Mouse (Mus musculus): Measurements from ENCODE around the gene Scg3. TPM values are rescaled to one million over a fixed set of nuclear protein-coding genes. Genes with fewer than 3 reads are reported as not detected.
"Not testable (repeated sequence)": the region's sequence is repeated elsewhere in the genome, so short reads cannot be mapped to it uniquely, and the experiment has no call there.

The Scg3 gene
- polyA plus RNA-seq, 1 experiment from 2014 or later: 0.65 TPM

DNA sequence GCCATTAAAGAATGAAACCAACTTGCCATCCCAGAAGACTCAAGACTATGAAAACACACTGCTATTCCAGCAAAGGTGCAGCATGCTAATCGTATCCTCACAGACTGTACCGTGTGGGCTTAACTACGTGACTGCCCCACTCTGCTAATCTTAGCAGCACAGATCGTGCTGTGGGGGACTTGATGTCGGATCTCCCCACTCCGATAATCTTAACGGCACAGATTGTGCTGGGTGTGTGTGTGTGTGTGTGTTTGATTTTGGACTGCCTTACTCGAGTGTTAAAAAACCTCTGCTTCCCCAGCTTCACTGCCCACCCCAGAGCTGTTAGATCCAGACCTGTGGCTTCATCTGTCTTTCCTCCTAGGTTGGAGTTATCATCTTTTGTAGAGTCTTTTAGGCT is 22.9 kb downstream of the Scg3 start:
- Histone ChIP-seq H3K9me3 (no peaks in the 10 kb centered on the region), H3K4me1 (no peaks in the 10 kb centered on the region), H3K4me3 (no peak overlapping the region), H3K27me3 (no peaks in the 10 kb centered on the region), H3K27ac (no peak overlapping the region), H3K9ac (no peak overlapping the region), H3K4me2 (no peak overlapping the region), H3K36me3 (no peaks in the 10 kb centered on the region)
- WGBS: 86% methylated on average over 8 of the region's 8 CpGs
- no peak for ATAC-seq (ENCODE audit: insufficient number of reproducible peaks, low FRiP score, low TSS enrichment, low read depth)

DNA sequence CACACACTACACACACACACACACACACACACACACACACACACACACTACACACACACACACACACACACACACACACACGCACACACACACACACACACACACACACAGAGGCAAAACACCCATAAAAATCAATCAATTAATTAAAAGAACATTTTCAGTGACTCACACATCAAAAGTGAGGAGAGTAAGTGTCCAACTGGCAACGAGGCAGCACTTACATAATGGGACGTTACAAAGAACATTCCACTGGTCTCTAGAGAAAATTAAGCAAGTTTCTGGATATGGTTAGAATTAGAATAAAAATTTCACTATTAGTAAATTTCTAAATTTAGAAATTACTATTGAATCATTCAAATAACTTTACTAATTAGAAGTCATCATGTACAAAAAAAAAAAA is 27.4 kb downstream of the Scg3 start:
- ATAC-seq (ENCODE audit: insufficient number of reproducible peaks, low FRiP score, low TSS enrichment, low read depth); H3K36me3 ChIP-seq; H3K9me3 ChIP-seq; H3K27ac ChIP-seq; H3K9ac ChIP-seq; H3K4me2 ChIP-seq; H3K4me1 ChIP-seq; H3K4me3 ChIP-seq; H3K27me3 ChIP-seq: not testable (repeated sequence)
- WGBS: 48% methylated on average over 3 of the region's 3 CpGs

DNA sequence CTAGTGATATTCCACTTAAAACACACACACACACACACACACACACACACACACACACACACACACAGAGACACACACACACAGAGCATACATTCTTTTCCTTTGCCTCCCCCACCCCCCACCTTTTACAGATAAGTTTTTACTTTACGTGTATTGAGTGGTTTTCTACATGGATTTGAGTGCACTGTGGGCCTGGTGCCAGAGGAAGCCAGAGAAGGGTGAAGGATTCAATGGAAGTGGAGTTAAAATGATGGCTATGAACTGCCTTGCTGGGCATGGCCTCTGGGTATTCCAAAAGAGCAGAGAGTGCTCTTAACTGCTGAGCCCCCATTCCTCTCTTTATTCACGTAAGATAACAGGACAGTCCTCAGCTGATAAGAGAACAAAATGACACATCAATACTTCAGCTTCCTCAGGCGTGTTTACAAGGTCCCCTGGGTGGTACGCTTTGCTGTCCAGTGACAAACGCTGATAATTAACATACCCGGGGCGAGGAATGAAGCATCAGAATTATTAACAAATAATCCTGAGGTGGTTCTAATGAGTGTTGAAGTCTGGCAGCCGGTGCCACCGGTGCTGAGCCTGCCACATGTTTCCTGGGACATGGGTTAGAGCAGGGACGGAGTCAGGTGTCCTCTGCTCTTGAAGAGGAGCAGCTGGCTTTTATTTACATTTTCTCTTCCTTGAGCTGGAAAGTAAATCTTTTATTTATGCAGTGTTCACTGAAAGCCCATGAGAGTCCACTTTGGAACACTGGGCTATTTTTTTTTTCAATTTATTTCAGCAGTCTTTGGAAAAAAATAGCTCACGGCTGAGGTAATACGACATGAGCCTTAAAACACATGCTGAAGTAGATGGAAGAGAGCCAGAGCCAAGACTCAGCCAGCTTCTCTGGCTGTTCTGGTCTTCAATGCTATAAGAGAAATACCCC is 29.6 kb downstream of the Scg3 start:
- no peak overlapping the region for H3K4me2 ChIP-seq
- peak; percentile 72 for ATAC-seq (ENCODE audit: insufficient number of reproducible peaks, low FRiP score, low TSS enrichment, low read depth)
- H3K9ac ChIP-seq: no peak overlapping the region
- no peaks in the 10 kb centered on the region for H3K9me3 ChIP-seq
- H3K36me3 ChIP-seq: no peaks in the 10 kb centered on the region
- peaks cover 7% of the 10 kb centered on the region for H3K4me1 ChIP-seq
- no peak overlapping the region for H3K4me3 ChIP-seq
- WGBS: 28% methylated on average over 12 of the region's 12 CpGs
- H3K27me3 ChIP-seq: no peaks in the 10 kb centered on the region
- peak overlapping the region; percentile 77 for H3K27ac ChIP-seq

- Histone ChIP-seq H3K9me3 (no peaks in the 10 kb centered on the region; the same call in 1 of the 2 replicates), H3K27me3 (no peaks in the 10 kb centered on the region), H3K9ac (no peak overlapping the region), H3K4me3 (no peak overlapping the region), H3K27ac (no peak overlapping the region), H3K4me1 (no peaks in the 10 kb centered on the region), H3K36me3 (peaks cover 3% of the 10 kb centered on the region; the same call in 1 of the 2 replicates), H3K4me2 (no peak overlapping the region)
- no peak for ATAC-seq (ENCODE audit: insufficient number of reproducible peaks, low FRiP score, low TSS enrichment, low read depth)
- WGBS: 55% methylated on average over 3 of the region's 3 CpGs
These were observed 38.5 kb downstream of the Scg3 start for GRCm38 (mm10) chr9:75645405-75645804.

DNA sequence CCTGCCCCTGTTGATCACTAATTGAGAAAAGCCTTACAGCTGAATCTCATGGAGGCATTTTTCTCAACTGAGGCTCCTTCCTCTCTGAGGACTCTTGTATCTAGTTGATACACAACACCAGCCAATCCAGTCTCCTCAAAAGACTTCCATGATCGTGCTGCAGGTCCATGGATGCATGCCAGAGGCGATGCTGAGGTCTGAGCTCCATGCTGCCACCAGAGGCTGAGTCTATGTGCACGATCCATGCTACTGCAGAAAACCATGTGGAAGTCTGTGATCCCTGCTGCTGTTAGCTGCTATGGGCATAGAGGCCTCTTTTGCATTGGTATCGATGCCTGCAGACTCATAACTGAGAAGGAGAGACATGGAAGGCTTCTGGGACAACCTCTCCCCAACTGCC is 49.6 kb downstream of the Scg3 start:
- Histone ChIP-seq H3K9ac (no peak overlapping the region), H3K4me3 (no peak overlapping the region), H3K4me1 (0 out of 2 replicates have a peak, but pooled peaks cover 8% of the 10 kb centered on the region), H3K27me3 (no peaks in the 10 kb centered on the region), H3K9me3 (no peaks in the 10 kb centered on the region), H3K4me2 (no peak overlapping the region), H3K27ac (no peak overlapping the region), H3K36me3 (0 out of 2 replicates have a peak, but pooled peaks cover 5% of the 10 kb centered on the region)
- ATAC-seq (ENCODE audit: insufficient number of reproducible peaks, low FRiP score, low TSS enrichment, low read depth): no peak
- 83% methylated on average over 4 of the region's 4 CpGs for WGBS

GRCm38 (mm10) chr9:75633603-75634002 is 50.3 kb downstream of the Scg3 start:
- 67% methylated on average over 8 of the region's 8 CpGs for WGBS
- Histone ChIP-seq H3K36me3 (0 out of 2 replicates have a peak, but pooled peaks cover 5% of the 10 kb centered on the region), H3K27me3 (no peaks in the 10 kb centered on the region), H3K4me1 (0 out of 2 replicates have a peak, but pooled peaks cover 8% of the 10 kb centered on the region), H3K9ac (no peak overlapping the region), H3K4me2 (no peak overlapping the region), H3K27ac (no peak overlapping the region), H3K9me3 (no peaks in the 10 kb centered on the region), H3K4me3 (no peak overlapping the region)
- ATAC-seq (ENCODE audit: insufficient number of reproducible peaks, low FRiP score, low TSS enrichment, low read depth): no peak

- 0 out of 2 replicates have a peak, but pooled peaks cover 5% of the 10 kb centered on the region for H3K36me3 ChIP-seq
- no peak overlapping the region for H3K9ac ChIP-seq
- 55% methylated on average over 1 of the region's 1 CpGs for WGBS
- no peak overlapping the region for H3K27ac ChIP-seq
- no peaks in the 10 kb centered on the region for H3K9me3 ChIP-seq
- H3K4me1 ChIP-seq: 0 out of 2 replicates have a peak, but pooled peaks cover 8% of the 10 kb centered on the region
- no peak for ATAC-seq (ENCODE audit: insufficient number of reproducible peaks, low FRiP score, low TSS enrichment, low read depth)
- no peak overlapping the region for H3K4me3 ChIP-seq
- no peaks in the 10 kb centered on the region for H3K27me3 ChIP-seq
- H3K4me2 ChIP-seq: no peak overlapping the region
These were observed 51.0 kb downstream of the Scg3 start for GRCm38 (mm10) chr9:75632902-75633301.

GRCm38 (mm10) chr9:75632111-75632510 is 51.7 kb downstream of the Scg3 start:
- ATAC-seq (ENCODE audit: insufficient number of reproducible peaks, low FRiP score, low TSS enrichment, low read depth): no peak
- Histone ChIP-seq H3K4me3 (no peak overlapping the region), H3K4me1 (peaks cover 11% of the 10 kb centered on the region; the same call in 1 of the 2 replicates), H3K36me3 (0 out of 2 replicates have a peak, but pooled peaks cover 2% of the 10 kb centered on the region), H3K9me3 (no peaks in the 10 kb centered on the region), H3K9ac (no peak overlapping the region), H3K27me3 (no peaks in the 10 kb centered on the region), H3K27ac (0 out of 2 replicates have a peak overlapping the region, but pooled peaks have one; percentile 4), H3K4me2 (no peak overlapping the region)
- 28% methylated on average over 10 of the region's 10 CpGs for WGBS

- Histone ChIP-seq H3K9ac (no peak overlapping the region), H3K4me3 (no peak overlapping the region), H3K36me3 (no peaks in the 10 kb centered on the region), H3K9me3 (no peaks in the 10 kb centered on the region), H3K27me3 (no peaks in the 10 kb centered on the region), H3K4me2 (no peak overlapping the region), H3K4me1 (peaks cover 17% of the 10 kb centered on the region; the same call in 1 of the 2 replicates), H3K27ac (no peak overlapping the region)
- ATAC-seq (ENCODE audit: insufficient number of reproducible peaks, low FRiP score, low TSS enrichment, low read depth): no peak
- 79% methylated on average over 8 of the region's 8 CpGs for WGBS
These were observed 52.9 kb downstream of the Scg3 start for GRCm38 (mm10) chr9:75630823-75631454.

- Histone ChIP-seq H3K27ac (peak overlapping the region; percentile 91), H3K36me3 (no peaks in the 10 kb centered on the region), H3K9me3 (no peaks in the 10 kb centered on the region), H3K4me1 (peaks cover 14% of the 10 kb centered on the region), H3K4me3 (peak overlapping the region; percentile 78), H3K27me3 (no peaks in the 10 kb centered on the region), H3K9ac (peak overlapping the region; percentile 92), H3K4me2 (peak overlapping the region; percentile 80)
- ATAC-seq (ENCODE audit: insufficient number of reproducible peaks, low FRiP score, low TSS enrichment, low read depth): no peak
- 1% methylated on average over 14 of the region's 14 CpGs for WGBS
These were observed 57.6 kb downstream of the Scg3 start for GRCm38 (mm10) chr9:75626308-75626604.

DNA sequence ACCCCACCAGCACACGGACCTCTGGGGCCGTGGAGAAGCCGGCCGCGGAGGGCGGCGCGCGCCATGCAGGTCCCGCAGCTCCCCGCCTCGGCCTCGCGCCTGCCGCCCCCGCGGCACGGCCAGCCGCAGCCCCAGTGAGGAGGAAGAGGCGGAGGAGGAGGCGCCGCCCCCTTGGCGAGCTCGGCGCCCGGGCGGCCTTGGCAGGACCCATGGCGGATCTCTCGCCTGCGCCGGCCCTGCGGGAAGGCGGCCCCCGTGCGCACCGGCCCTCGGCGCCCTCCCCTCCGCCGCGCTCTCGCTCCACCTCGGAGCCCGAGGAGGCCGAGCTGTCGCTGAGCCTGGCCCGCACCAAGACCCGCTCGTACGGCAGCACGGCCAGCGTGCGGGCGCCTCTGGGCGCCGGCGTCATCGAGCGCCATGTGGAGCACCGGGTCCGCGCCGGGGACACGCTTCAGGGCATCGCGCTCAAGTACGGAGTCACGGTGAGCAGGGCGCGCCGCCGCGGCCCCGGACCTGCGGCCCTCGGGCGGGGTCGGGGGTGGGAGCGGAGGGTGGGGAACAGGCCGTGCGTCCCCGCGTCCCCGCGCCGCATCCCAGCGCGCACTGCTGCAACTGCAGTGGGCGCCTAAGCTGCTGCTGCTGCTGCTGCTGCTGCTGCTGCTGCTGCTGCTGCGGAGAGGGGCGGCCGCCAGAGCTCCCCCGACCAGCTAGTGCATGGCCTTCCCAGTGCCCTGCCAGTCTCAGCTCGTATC is 58.1 kb downstream of the Scg3 start, which contains the start of gene Lysmd2:
Gene Lysmd2, plus strand, starts transcription at position 186 of the 752 bp plus-strand sequence.
- H3K9ac ChIP-seq: peak within 1 kb of the TSS; percentile 92
- peak; percentile 84 for ATAC-seq (ENCODE audit: insufficient number of reproducible peaks, low FRiP score, low TSS enrichment, low read depth)
- WGBS: under 1% methylated on average over 80 of the region's 94 CpGs
- no peaks in the 10 kb centered on the region for H3K9me3 ChIP-seq
- H3K27ac ChIP-seq: peak within 1 kb of the TSS; percentile 91
- peaks cover 14% of the 10 kb centered on the region for H3K4me1 ChIP-seq
- H3K4me2 ChIP-seq: peak within 1 kb of the TSS; percentile 80
- peak within 1 kb of the TSS; percentile 78 for H3K4me3 ChIP-seq
- H3K36me3 ChIP-seq: no peaks in the 10 kb centered on the region
- no peaks in the 10 kb centered on the region for H3K27me3 ChIP-seq
